In genomic region chr11:117121164-117121535, GRCm38 (mm10) we compare ENCODE assay signal across 7 mouse cellular contexts. TPM values are rescaled to one million over a fixed set of nuclear protein-coding genes. Genes with fewer than 3 reads are reported as not detected.
DNase-seq lines count a peak whose midpoint lies in the region; ATAC-seq lines count a peak whose summit lies in the region.

No protein-coding gene starts in this region.

- H3K27ac ChIP-seq in forebrain, embryonic 12.5 days = peak overlapping the region; percentile 71
- peak overlapping the region; percentile 30; the same call in 1 of the 2 replicates for H3K27ac ChIP-seq in hindbrain, embryonic 15.5 days (replicated peaks)
- peak overlapping the region; percentile 68 for H3K27ac ChIP-seq in limb, embryonic 15.5 days
- H3K27ac ChIP-seq in stomach, embryonic 16.5 days (ENCODE audit: low read length) = no peak overlapping the region

- no peak for ATAC-seq in forebrain, embryonic 12.5 days (ENCODE audit: low FRiP score)
- no peak for ATAC-seq in hindbrain, embryonic 15.5 days (ENCODE audit: low FRiP score, low read depth)
- ATAC-seq in limb, embryonic 15.5 days (ENCODE audit: insufficient number of reproducible peaks, low FRiP score, low TSS enrichment, low read depth) = no peak
- ATAC-seq in stomach, embryonic 16.5 days (ENCODE audit: insufficient read depth, low FRiP score) = no peak
- ATAC-seq in monocyte, adult 5-6 weeks (replicated peaks; ENCODE audit: insufficient number of reproducible peaks, low FRiP score, low TSS enrichment, poor library complexity, severe bottlenecking) = no peak

- H3K9me3 ChIP-seq in forebrain, embryonic 12.5 days = no peaks in the 10 kb centered on the region
- H3K9me3 ChIP-seq in hindbrain, embryonic 15.5 days = no peaks in the 10 kb centered on the region
- no peaks in the 10 kb centered on the region for H3K9me3 ChIP-seq in limb, embryonic 15.5 days
- H3K9me3 ChIP-seq in stomach, embryonic 16.5 days (replicated peaks; ENCODE audit: control insufficient read depth, low read length) = no peaks in the 10 kb centered on the region

- WGBS in forebrain, embryonic 12.5 days = 46% methylated on average over 11 of the region's 11 CpGs
- 34% methylated on average over 11 of the region's 11 CpGs for WGBS in hindbrain, embryonic 15.5 days
- WGBS in limb, embryonic 15.5 days = 33% methylated on average over 11 of the region's 11 CpGs
- 50% methylated on average over 11 of the region's 11 CpGs for WGBS in stomach, embryonic 16.5 days

- H3K27me3 ChIP-seq in forebrain, embryonic 12.5 days = no peaks in the 10 kb centered on the region
- no peaks in the 10 kb centered on the region for H3K27me3 ChIP-seq in hindbrain, embryonic 15.5 days
- no peaks in the 10 kb centered on the region for H3K27me3 ChIP-seq in limb, embryonic 15.5 days
- H3K27me3 ChIP-seq in stomach, embryonic 16.5 days (ENCODE audit: control insufficient read depth, insufficient read depth, low read length) = no peaks in the 10 kb centered on the region

- peak; percentile 88 for DNase-seq in right cerebral cortex, adult 18-20 months
- DNase-seq in right cerebral cortex, postnatal 4 days = no peak

- H3K36me3 ChIP-seq in forebrain, embryonic 12.5 days (replicated peaks) = peaks cover 8% of the 10 kb centered on the region
- H3K36me3 ChIP-seq in hindbrain, embryonic 15.5 days = 0 out of 2 replicates have a peak, but pooled peaks cover 4% of the 10 kb centered on the region
- H3K36me3 ChIP-seq in limb, embryonic 15.5 days = peaks cover 20% of the 10 kb centered on the region
- H3K36me3 ChIP-seq in stomach, embryonic 16.5 days (ENCODE audit: control insufficient read depth, insufficient read depth, low read length) = no peaks in the 10 kb centered on the region

- no peak overlapping the region for H3K4me3 ChIP-seq in forebrain, embryonic 12.5 days (replicated peaks)
- H3K4me3 ChIP-seq in hindbrain, embryonic 15.5 days = no peak overlapping the region
- no peak overlapping the region for H3K4me3 ChIP-seq in limb, embryonic 15.5 days
- H3K4me3 ChIP-seq in stomach, embryonic 16.5 days (replicated peaks; ENCODE audit: low read length) = no peak overlapping the region

- H3K4me2 ChIP-seq in forebrain, embryonic 12.5 days = peak overlapping the region; percentile 19; the same call in 1 of the 2 replicates
- H3K4me2 ChIP-seq in hindbrain, embryonic 15.5 days = peak overlapping the region; percentile 21
- H3K4me2 ChIP-seq in limb, embryonic 15.5 days = no peak overlapping the region
- H3K4me2 ChIP-seq in stomach, embryonic 16.5 days (ENCODE audit: low read depth, low read length) = no peak overlapping the region

- H3K9ac ChIP-seq in forebrain, embryonic 12.5 days = peak overlapping the region; percentile 33; the same call in 1 of the 2 replicates
- H3K9ac ChIP-seq in hindbrain, embryonic 15.5 days = no peak overlapping the region
- no peak overlapping the region for H3K9ac ChIP-seq in limb, embryonic 15.5 days
- peak overlapping the region; percentile 4; the same call in 1 of the 2 replicates for H3K9ac ChIP-seq in stomach, embryonic 16.5 days (ENCODE audit: low read length)

- peaks cover 82% of the 10 kb centered on the region for H3K4me1 ChIP-seq in forebrain, embryonic 12.5 days
- peaks cover 87% of the 10 kb centered on the region for H3K4me1 ChIP-seq in hindbrain, embryonic 15.5 days (replicated peaks)
- H3K4me1 ChIP-seq in limb, embryonic 15.5 days = peaks cover 85% of the 10 kb centered on the region
- peaks cover 53% of the 10 kb centered on the region for H3K4me1 ChIP-seq in stomach, embryonic 16.5 days (ENCODE audit: control insufficient read depth, insufficient read depth, low read length)

RNA-seq across cellular contexts. Expression of gene Sec14l1, which starts 6.2 kb away (rescaled TPM):
- 67.2 and 67.6 TPM in 2 replicates for polyA plus RNA-seq in forebrain, embryonic 12.5 days (2016; fragmentation: Nextera tagmentation; extraction: Ambion mirVana)
- polyA plus RNA-seq in hindbrain, embryonic 15.5 days (2015; fragmentation: Nextera tagmentation; extraction: Ambion mirVana) = 57.2 and 63.0 TPM in 2 replicates
- polyA plus RNA-seq in limb, embryonic 15.5 days (2015; fragmentation: Nextera tagmentation; extraction: Ambion mirVana) = 59.2 and 69.7 TPM in 2 replicates
- 61.7 and 62.5 TPM in 2 replicates for polyA plus RNA-seq in stomach, embryonic 16.5 days (2015; fragmentation: Nextera tagmentation; extraction: Ambion mirVana)
- total RNA-seq in monocyte, adult 5-6 weeks (2017) = 65.4 to 73.2 TPM (median 72.7 TPM) in 3 replicates

Comparison
In these comparisons a context has a peak if more than half of its experiments do, and no peak if none do; other contexts are left out.
1. H3K4me2 ChIP-seq: peak in forebrain, embryonic 12.5 days (single experiment) and hindbrain, embryonic 15.5 days (single experiment); none in limb, embryonic 15.5 days (single experiment) and stomach, embryonic 16.5 days (single experiment).
2. H3K9ac ChIP-seq: peak in forebrain, embryonic 12.5 days (single experiment) and stomach, embryonic 16.5 days (single experiment); none in hindbrain, embryonic 15.5 days (single experiment) and limb, embryonic 15.5 days (single experiment).